Mouse (Mus musculus): ENCODE data around the gene Mgll. TPM values are rescaled to one million over a fixed set of nuclear protein-coding genes. Genes with fewer than 3 reads are reported as not detected.

The Mgll gene
- polyA plus RNA-seq, 1 experiment from 2014 or later: 51.3 TPM

- Histone ChIP-seq H3K4me2 (replicated peaks) (no peak overlapping the region), H3K9me3 (ENCODE audit: control insufficient read depth, low read length) (no peaks in the 10 kb centered on the region), H3K4me1 (replicated peaks; ENCODE audit: control insufficient read depth, insufficient read depth, low read length) (no peaks in the 10 kb centered on the region), H3K9ac (no peak overlapping the region), H3K36me3 (replicated peaks; ENCODE audit: control insufficient read depth, insufficient read depth) (no peaks in the 10 kb centered on the region), H3K4me3 (replicated peaks; ENCODE audit: low read length) (no peak overlapping the region), H3K27ac (0 out of 2 replicates have a peak overlapping the region, but pooled peaks have one; percentile 20), H3K27me3 (ENCODE audit: control insufficient read depth, insufficient read depth, low read length) (no peaks in the 10 kb centered on the region)
- no peak for ATAC-seq (ENCODE audit: low FRiP score)
- DNase-seq (ENCODE audit: low spot score): no peak
- 34% methylated on average over 9 of the region's 9 CpGs for WGBS
These were observed 8.8 kb upstream of the Mgll start for GRCm38 (mm10) chr6:88715378-88715781.

DNA sequence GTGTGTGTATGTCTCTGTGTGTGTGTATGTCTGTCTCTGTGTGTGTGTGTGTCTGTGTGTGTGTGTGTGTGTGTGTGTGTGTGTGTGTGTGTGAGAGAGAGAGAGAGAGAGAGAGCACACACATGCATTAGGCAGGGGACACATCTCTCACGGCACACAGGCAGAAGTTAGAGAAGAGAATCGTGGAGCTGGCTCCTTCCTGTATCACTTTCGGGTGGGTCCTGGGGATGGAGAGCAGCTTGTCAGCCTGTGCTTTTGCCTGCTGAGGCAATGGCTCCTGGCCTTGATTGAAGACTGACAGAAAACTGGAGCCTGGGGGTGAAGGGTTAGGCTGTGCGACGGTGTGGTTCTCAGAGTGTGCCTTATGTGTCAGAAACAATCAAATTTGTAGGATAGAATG lies 8.2 kb upstream of the Mgll start:
- DNase-seq (ENCODE audit: low spot score) (no peak), ATAC-seq (ENCODE audit: low FRiP score) (no peak)
- no peaks in the 10 kb centered on the region for H3K4me1 ChIP-seq (replicated peaks; ENCODE audit: control insufficient read depth, insufficient read depth, low read length)
- 69% methylated on average over 5 of the region's 5 CpGs for WGBS
- H3K4me2 ChIP-seq (replicated peaks): no peak overlapping the region
- H3K9me3 ChIP-seq (ENCODE audit: control insufficient read depth, low read length): no peaks in the 10 kb centered on the region
- H3K36me3 ChIP-seq (replicated peaks; ENCODE audit: control insufficient read depth, insufficient read depth): no peaks in the 10 kb centered on the region
- no peak overlapping the region for H3K27ac ChIP-seq
- no peaks in the 10 kb centered on the region for H3K27me3 ChIP-seq (ENCODE audit: control insufficient read depth, insufficient read depth, low read length)
- H3K4me3 ChIP-seq (replicated peaks; ENCODE audit: low read length): no peak overlapping the region
- no peak overlapping the region for H3K9ac ChIP-seq

DNA sequence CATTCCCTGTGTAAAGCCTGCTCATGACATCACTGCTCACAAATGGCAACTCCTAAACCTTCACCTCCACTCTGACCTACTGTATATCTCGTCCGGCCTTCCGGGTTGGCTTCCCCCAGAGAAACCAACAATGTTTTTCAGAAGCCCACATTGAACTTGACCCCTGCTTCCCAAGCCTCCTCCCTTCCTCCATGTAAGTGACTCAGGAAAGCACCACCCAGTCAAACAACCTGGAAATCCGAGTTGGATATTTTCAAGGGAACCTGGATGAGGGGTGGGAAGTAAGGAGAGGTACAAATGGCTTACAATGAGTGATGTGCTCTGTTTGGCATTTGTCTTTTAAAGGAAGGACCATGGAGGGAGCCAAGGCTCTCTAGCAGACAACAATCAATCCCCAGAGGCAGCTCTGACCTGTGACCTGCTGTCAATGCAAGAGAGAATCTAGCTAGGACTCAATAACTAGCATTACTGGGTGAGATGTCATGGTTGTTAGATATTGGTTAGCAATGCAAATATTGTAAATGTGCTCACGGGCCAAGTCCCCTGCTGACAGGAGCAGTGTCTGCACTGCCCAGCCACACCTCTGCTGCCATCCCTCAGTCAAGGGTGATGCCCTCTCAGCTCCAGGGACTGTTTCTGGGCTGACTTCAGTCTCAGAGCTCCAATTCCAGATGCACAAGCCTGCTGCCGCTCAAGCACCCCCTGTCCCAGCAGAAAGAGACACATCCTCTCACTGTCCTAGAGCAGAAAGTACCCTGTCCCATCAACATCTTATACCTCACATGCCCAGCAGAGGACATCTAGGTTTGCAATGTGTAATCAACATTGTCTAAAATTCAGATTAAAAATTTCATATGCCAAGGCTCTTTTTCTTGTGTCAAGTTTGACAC lies 6.8 kb upstream of the Mgll start:
- Histone ChIP-seq H3K4me2 (replicated peaks) (no peak overlapping the region), H3K9me3 (ENCODE audit: control insufficient read depth, low read length) (no peaks in the 10 kb centered on the region), H3K4me1 (replicated peaks; ENCODE audit: control insufficient read depth, insufficient read depth, low read length) (no peaks in the 10 kb centered on the region), H3K9ac (no peak overlapping the region), H3K27me3 (ENCODE audit: control insufficient read depth, insufficient read depth, low read length) (no peaks in the 10 kb centered on the region), H3K4me3 (replicated peaks; ENCODE audit: low read length) (no peak overlapping the region), H3K36me3 (replicated peaks; ENCODE audit: control insufficient read depth, insufficient read depth) (no peaks in the 10 kb centered on the region), H3K27ac (no peak overlapping the region)
- 59% methylated on average over 6 of the region's 6 CpGs for WGBS
- ATAC-seq (ENCODE audit: low FRiP score): no peak
- DNase-seq (ENCODE audit: low spot score): no peak

DNA sequence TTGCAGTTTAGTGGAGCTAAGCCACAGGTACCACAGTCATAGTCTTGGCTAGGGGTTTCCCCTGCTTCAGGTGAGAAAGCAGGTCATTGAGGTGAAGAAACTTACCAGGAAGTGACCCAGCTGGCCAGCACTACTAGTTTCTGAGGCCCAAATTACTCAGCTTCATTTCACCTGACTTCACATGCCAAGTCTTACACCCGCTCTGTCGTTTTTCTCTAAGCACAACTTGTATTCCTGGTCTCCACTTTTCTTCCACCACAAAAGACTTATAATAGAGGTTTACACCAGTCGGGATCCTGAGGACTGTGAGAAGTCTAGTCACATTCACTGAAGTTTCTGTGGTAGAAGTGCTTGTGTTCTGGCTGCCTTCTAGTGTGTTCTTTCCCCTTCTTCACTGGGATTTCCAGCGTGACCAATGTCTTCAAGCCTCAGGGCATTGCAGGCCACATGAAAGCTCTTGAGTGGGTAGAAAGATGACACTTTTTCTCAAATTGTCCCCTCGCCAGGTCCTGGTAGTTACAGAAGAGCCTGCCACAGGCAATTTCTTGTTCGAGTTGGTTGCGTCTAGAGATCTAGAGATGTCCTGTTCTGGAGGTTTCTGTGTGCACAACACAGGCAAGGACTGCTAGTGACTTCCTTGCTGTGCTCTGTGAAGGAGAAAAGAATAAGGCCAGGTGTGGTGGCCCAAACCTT lies 6.0 kb upstream of the Mgll start:
- no peaks in the 10 kb centered on the region for H3K9me3 ChIP-seq (ENCODE audit: control insufficient read depth, low read length)
- ATAC-seq (ENCODE audit: low FRiP score): no peak
- no peaks in the 10 kb centered on the region for H3K4me1 ChIP-seq (replicated peaks; ENCODE audit: control insufficient read depth, insufficient read depth, low read length)
- peaks cover 3% of the 10 kb centered on the region; the same call in 1 of the 2 replicates for H3K27me3 ChIP-seq (ENCODE audit: control insufficient read depth, insufficient read depth, low read length)
- no peak overlapping the region for H3K4me3 ChIP-seq (replicated peaks; ENCODE audit: low read length)
- H3K9ac ChIP-seq: no peak overlapping the region
- no peak for DNase-seq (ENCODE audit: low spot score)
- H3K36me3 ChIP-seq (replicated peaks; ENCODE audit: control insufficient read depth, insufficient read depth): no peaks in the 10 kb centered on the region
- 89% methylated on average over 7 of the region's 7 CpGs for WGBS
- H3K27ac ChIP-seq: no peak overlapping the region
- no peak overlapping the region for H3K4me2 ChIP-seq (replicated peaks)

DNA sequence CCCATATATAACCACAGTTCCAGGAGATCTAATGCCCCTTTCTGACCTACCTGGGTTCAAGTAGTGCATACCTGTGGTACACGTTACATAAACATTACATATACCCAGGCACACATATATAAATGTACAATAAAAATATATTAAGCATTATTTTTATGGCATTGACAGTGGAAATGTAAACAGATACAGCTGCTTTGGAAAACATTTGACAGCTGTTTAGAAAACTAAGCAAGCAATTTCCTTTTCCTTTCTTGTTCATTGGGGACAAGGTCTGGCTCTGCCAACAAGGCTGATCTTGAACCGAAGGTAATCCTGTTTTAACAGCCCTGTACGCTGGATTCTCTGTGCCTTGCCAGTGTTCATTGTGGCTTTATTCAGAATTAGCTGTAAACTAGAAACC lies 3.2 kb upstream of the Mgll start:
- ATAC-seq (ENCODE audit: low FRiP score): no peak
- no peaks in the 10 kb centered on the region for H3K36me3 ChIP-seq (replicated peaks; ENCODE audit: control insufficient read depth, insufficient read depth)
- DNase-seq (ENCODE audit: low spot score): no peak
- no peak overlapping the region for H3K27ac ChIP-seq
- 90% methylated on average over 3 of the region's 3 CpGs for WGBS
- peaks cover 9% of the 10 kb centered on the region for H3K27me3 ChIP-seq (ENCODE audit: control insufficient read depth, insufficient read depth, low read length)
- H3K4me3 ChIP-seq (replicated peaks; ENCODE audit: low read length): no peak overlapping the region
- H3K4me1 ChIP-seq (replicated peaks; ENCODE audit: control insufficient read depth, insufficient read depth, low read length): no peaks in the 10 kb centered on the region
- H3K9ac ChIP-seq: no peak overlapping the region
- H3K4me2 ChIP-seq (replicated peaks): no peak overlapping the region
- no peaks in the 10 kb centered on the region for H3K9me3 ChIP-seq (ENCODE audit: control insufficient read depth, low read length)

DNA sequence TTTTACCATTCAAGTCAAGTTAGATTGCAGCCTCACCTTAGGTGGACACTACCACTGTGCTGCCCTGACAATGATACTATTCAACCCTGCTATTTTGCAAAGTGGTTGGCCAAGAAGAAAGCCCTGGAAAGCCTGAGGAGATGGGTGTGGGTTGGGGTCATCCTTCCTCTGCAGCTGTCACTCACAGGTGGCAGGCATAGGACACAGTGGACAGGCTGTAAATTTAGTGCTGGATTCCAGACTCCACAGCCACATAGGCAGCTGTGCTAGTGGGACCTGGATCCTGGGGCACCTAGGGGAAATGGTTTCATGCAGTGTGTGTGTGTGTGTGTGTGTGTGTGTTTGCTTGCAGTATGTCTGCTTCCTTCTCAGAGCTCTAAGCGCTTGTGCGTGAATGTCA lies 1.3 kb upstream of the Mgll start:
- no peaks in the 10 kb centered on the region for H3K9me3 ChIP-seq (ENCODE audit: control insufficient read depth, low read length)
- no peak overlapping the region for H3K9ac ChIP-seq
- no peak for DNase-seq (ENCODE audit: low spot score)
- no peak for ATAC-seq (ENCODE audit: low FRiP score)
- peaks cover 4% of the 10 kb centered on the region; the same call in 1 of the 2 replicates for H3K4me1 ChIP-seq (replicated peaks; ENCODE audit: control insufficient read depth, insufficient read depth, low read length)
- H3K4me3 ChIP-seq (replicated peaks; ENCODE audit: low read length): no peak overlapping the region
- no peak overlapping the region for H3K27ac ChIP-seq
- WGBS: 92% methylated on average over 2 of the region's 2 CpGs
- peaks cover 9% of the 10 kb centered on the region for H3K27me3 ChIP-seq (ENCODE audit: control insufficient read depth, insufficient read depth, low read length)
- H3K36me3 ChIP-seq (replicated peaks; ENCODE audit: control insufficient read depth, insufficient read depth): no peaks in the 10 kb centered on the region
- no peak overlapping the region for H3K4me2 ChIP-seq (replicated peaks)

- DNase-seq (ENCODE audit: low spot score) (no peak), ATAC-seq (ENCODE audit: low FRiP score) (peak; percentile 70; the same call in 1 of the 2 replicates)
- Histone ChIP-seq H3K9me3 (ENCODE audit: control insufficient read depth, low read length) (no peaks in the 10 kb centered on the region), H3K36me3 (replicated peaks; ENCODE audit: control insufficient read depth, insufficient read depth) (no peaks in the 10 kb centered on the region), H3K9ac (peak overlapping the region; percentile 54), H3K27ac (peak overlapping the region; percentile 51; the same call in 1 of the 2 replicates), H3K27me3 (ENCODE audit: control insufficient read depth, insufficient read depth, low read length) (peaks cover 9% of the 10 kb centered on the region), H3K4me3 (replicated peaks; ENCODE audit: low read length) (peak overlapping the region; percentile 50), H3K4me2 (replicated peaks) (peak overlapping the region; percentile 83), H3K4me1 (replicated peaks; ENCODE audit: control insufficient read depth, insufficient read depth, low read length) (peaks cover 7% of the 10 kb centered on the region; the same call in 1 of the 2 replicates)
- WGBS: 33% methylated on average over 14 of the region's 14 CpGs
These were observed 353 bp upstream of the Mgll start for GRCm38 (mm10) chr6:88723806-88724312.

GRCm38 (mm10) chr6:88725590-88725989 lies 1.4 kb downstream of the Mgll start:
- WGBS: 64% methylated on average over 7 of the region's 7 CpGs
- Histone ChIP-seq H3K27me3 (ENCODE audit: control insufficient read depth, insufficient read depth, low read length) (peaks cover 9% of the 10 kb centered on the region), H3K27ac (no peak overlapping the region), H3K36me3 (replicated peaks; ENCODE audit: control insufficient read depth, insufficient read depth) (no peaks in the 10 kb centered on the region), H3K9me3 (ENCODE audit: control insufficient read depth, low read length) (no peaks in the 10 kb centered on the region), H3K4me2 (replicated peaks) (peak overlapping the region; percentile 83), H3K4me1 (replicated peaks; ENCODE audit: control insufficient read depth, insufficient read depth, low read length) (peaks cover 7% of the 10 kb centered on the region; the same call in 1 of the 2 replicates), H3K4me3 (replicated peaks; ENCODE audit: low read length) (peak overlapping the region; percentile 50; the same call in 1 of the 2 replicates), H3K9ac (no peak overlapping the region)
- ATAC-seq (ENCODE audit: low FRiP score) (no peak), DNase-seq (ENCODE audit: low spot score) (no peak)
